Mouse (Mus musculus) erythroid progenitor cell, adult 5-6 weeks (primary cell): Measurements from ENCODE around the gene Hist2h2bb. TPM values are rescaled to one million over a fixed set of nuclear protein-coding genes. Genes with fewer than 3 reads are reported as not detected.

Experiments
- ATAC-seq: replicated peaks from 2 replicates; pipeline ENCODE4 v1.8.0; 2016; ENCODE audit warnings: moderate number of reproducible peaks, mild to moderate bottlenecking, moderate TSS enrichment, inconsistent platforms; ENCODE audit not compliant: poor library complexity, low FRiP score, severe bottlenecking
- total RNA-seq, 2 experiments: library from RNA; stranded (forward) in 1 of 2; stranded (reverse) in 1 of 2; fragments of 150-400 nt in 1 of 2; fragments of 186-747, 209-891 nt in 1 of 2; gene quantifications; 2 replicates each; pipeline versions ENCODE4 v1.2.3 to v1.2.4; 2015 to 2017; ENCODE audit warnings: low replicate concordance in 2 of 2

The Hist2h2bb gene
- total RNA-seq, 2 experiments from 2014 or later: 4,676 to 25,698 TPM

GRCm38 (mm10) chr3:96238954-96239793 is 30.4 kb upstream of the Hist2h2bb start, which contains the start of gene Hist2h3c2:
Hist2h3c2 (minus strand) TSS chr3:96239127.
- peak; percentile 68 for ATAC-seq

GRCm38 (mm10) chr3:96239949-96240798 is 29.4 kb upstream of the Hist2h2bb start, which contains the start of gene Hist2h2aa2:
Hist2h2aa2 (minus strand) TSS chr3:96240276.
- ATAC-seq: peak; percentile 53

GRCm38 (mm10) chr3:96240799-96241197 is 28.8 kb upstream of the Hist2h2bb start:
- ATAC-seq: no peak

- ATAC-seq: no peak
Observed at GRCm38 (mm10) chr3:96243921-96244572, 25.5 kb upstream of the Hist2h2bb start.

GRCm38 (mm10) chr3:96245003-96245886 is 24.3 kb upstream of the Hist2h2bb start, which contains the start of gene Hist2h2aa1:
Hist2h2aa1 (plus strand) TSS chr3:96245497.
- ATAC-seq: peak; percentile 55

- peak; percentile 58 for ATAC-seq
Observed at GRCm38 (mm10) chr3:96246018-96246417, 23.5 kb upstream of the Hist2h2bb start.

GRCm38 (mm10) chr3:96246427-96246856 is 23.1 kb upstream of the Hist2h2bb start, which contains the start of gene Hist2h3c1:
Hist2h3c1 (plus strand) TSS chr3:96246685.
- ATAC-seq: peak; percentile 67

- ATAC-seq: no peak
Observed at GRCm38 (mm10) chr3:96247356-96248140, 22.0 kb upstream of the Hist2h2bb start.

- no peak for ATAC-seq
Observed at GRCm38 (mm10) chr3:96248141-96249033, 21.2 kb upstream of the Hist2h2bb start.

GRCm38 (mm10) chr3:96249034-96249345 is 20.6 kb upstream of the Hist2h2bb start:
- no peak for ATAC-seq

- no peak for ATAC-seq
Observed at GRCm38 (mm10) chr3:96250890-96251289, 18.7 kb upstream of the Hist2h2bb start.

- no peak for ATAC-seq
Observed at GRCm38 (mm10) chr3:96251787-96252186, 17.8 kb upstream of the Hist2h2bb start.

GRCm38 (mm10) chr3:96254683-96255355 is 14.7 kb upstream of the Hist2h2bb start:
- peak; percentile 90 for ATAC-seq

GRCm38 (mm10) chr3:96255926-96256593 is 13.5 kb upstream of the Hist2h2bb start:
- no peak for ATAC-seq

- ATAC-seq: no peak
Observed at GRCm38 (mm10) chr3:96257190-96257589, 12.4 kb upstream of the Hist2h2bb start.

GRCm38 (mm10) chr3:96260220-96260619 is 9.3 kb upstream of the Hist2h2bb start:
- no peak for ATAC-seq
